Mouse (Mus musculus): ENCODE results near the gene Gm49354.

DNA sequence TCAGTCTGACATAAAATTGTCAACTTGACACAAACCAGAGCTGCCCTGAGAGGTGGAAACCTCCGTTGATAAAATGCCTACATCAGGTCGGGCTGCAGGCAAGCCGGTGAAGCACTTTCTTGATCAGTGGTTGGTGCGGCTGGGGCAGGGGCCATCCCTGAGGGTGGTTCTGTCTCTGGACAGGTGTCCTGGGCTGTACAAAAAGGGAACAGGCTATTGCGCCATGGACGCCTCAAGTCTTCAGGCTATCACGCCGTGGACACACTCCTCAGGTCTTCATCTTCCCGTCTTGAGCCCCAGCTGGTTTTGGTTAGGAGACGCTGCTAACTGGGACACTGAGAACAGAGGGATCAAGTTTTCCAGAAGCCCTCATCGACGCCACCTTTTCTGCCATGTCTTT lies 31.7 kb downstream of the Gm49354 start:
- TF ChIP-seq ZMIZ1 (IDR thresholded peaks at IDR 0.05; ENCODE audit: low read depth, low read length) = no peak
- no peak for TF ChIP-seq CTCF (IDR thresholded peaks at IDR 0.05 in 2 of 3, conservative IDR thresholded peaks at IDR 0.05 in 1 of 3; ENCODE audit: control insufficient read depth in 1 of 3, insufficient read depth in 1 of 3, low read depth in 2 of 3, low read length in 3 of 3, poor library complexity in 1 of 3, severe bottlenecking in 1 of 3)
- no peak for TF ChIP-seq CHD2 (IDR thresholded peaks at IDR 0.05; ENCODE audit: low read length)
- TF ChIP-seq POLR2A (IDR thresholded peaks at IDR 0.05; ENCODE audit: control insufficient read depth in 1 of 2, insufficient read depth in 1 of 2, low read depth in 1 of 2, low read length in 2 of 2, poor library complexity in 1 of 2) = no peak
- TF ChIP-seq UBTF (IDR thresholded peaks at IDR 0.05; ENCODE audit: borderline replicate concordance, insufficient read depth, low read depth, low read length) = no peak
- TF ChIP-seq EP300 (IDR thresholded peaks at IDR 0.05; ENCODE audit: low read depth in 1 of 2, low read length in 2 of 2) = no peak
- TF ChIP-seq HCFC1 (IDR thresholded peaks at IDR 0.05; ENCODE audit: low read depth, low read length) = no peak

Data from MEL (cell line).